Comparison of ENCODE assay signal across 28 mouse cellular contexts in genomic region chr2:163095784-163096183, GRCm38 (mm10). TPM values are rescaled to one million over a fixed set of nuclear protein-coding genes. Genes with fewer than 3 reads are reported as not detected.
A peak's percentile ranks its signal among the peaks of the same experiment; 100 is the strongest.
DNase-seq lines count a peak whose midpoint lies in the region; ATAC-seq and TF ChIP-seq lines count a peak whose summit lies in the region.
"Had no signal": no experiment of that assay in that cellular context is flagged by ENCODE, and none has a peak within 500 bp of the region (broad histone marks: within the 10 kb centered on the region; RNA-seq: fewer than 3 reads in every experiment).

No protein-coding gene starts in this region.

- peak; percentile 37 for DNase-seq in kidney, adult 9 months
- peak; percentile 40 for DNase-seq in kidney, postnatal 14 days
- peak; percentile 56 for DNase-seq in lung, postnatal 10 days
- DNase-seq in natural killer cell, adult 2 months (ENCODE audit: low spot score in 2 of 2), result no peak
- DNase-seq in cerebellum, postnatal 10 days, result no peak
- DNase-seq: cerebellum, adult 18-20 months; gastrocnemius, adult 2 months; heart, postnatal 10 days; right cerebral cortex, postnatal 14 days had no signal

- no peak overlapping the region for H3K27ac ChIP-seq in kidney, embryonic 16.5 days (ENCODE audit: low read length)
- H3K27ac ChIP-seq in ES-Bruce4 (ENCODE audit: insufficient read depth, low read length), result peak overlapping the region; percentile 77
- H3K27ac ChIP-seq: embryonic facial prominence, embryonic 10.5 days; gastrocnemius, adult 2 months; stomach, embryonic 15.5 days had no signal

- H3K27me3 ChIP-seq in kidney, embryonic 16.5 days (ENCODE audit: insufficient read depth, low read length), result 0 out of 2 replicates have a peak, but pooled peaks cover 7% of the 10 kb centered on the region
- H3K27me3 ChIP-seq in ES-Bruce4 (ENCODE audit: control insufficient read depth, insufficient read depth, low read length, poor library complexity, severe bottlenecking), result no peaks in the 10 kb centered on the region
- H3K27me3 ChIP-seq: stomach, embryonic 15.5 days had no signal

- TF ChIP-seq EP300 in ES-Bruce4 (IDR thresholded peaks at IDR 0.05; ENCODE audit: insufficient read depth, low read depth, low read length), result no peak

- H3K36me3 ChIP-seq in kidney, embryonic 16.5 days (ENCODE audit: insufficient read depth, low read length), result no peaks in the 10 kb centered on the region
- H3K36me3 ChIP-seq in ES-Bruce4 (ENCODE audit: control insufficient read depth, insufficient read depth, low read length, poor library complexity, severe bottlenecking), result no peaks in the 10 kb centered on the region
- H3K36me3 ChIP-seq: embryonic facial prominence, embryonic 10.5 days; stomach, embryonic 15.5 days had no signal

- H3K9ac ChIP-seq in kidney, embryonic 16.5 days (replicated peaks; ENCODE audit: low read length), result no peak overlapping the region
- no peak overlapping the region for H3K9ac ChIP-seq in ES-Bruce4 (ENCODE audit: low read depth, poor library complexity, severe bottlenecking)
- H3K9ac ChIP-seq: stomach, embryonic 15.5 days had no signal

- no peaks in the 10 kb centered on the region for H3K9me3 ChIP-seq in kidney, embryonic 16.5 days (ENCODE audit: low read length)
- no peaks in the 10 kb centered on the region for H3K9me3 ChIP-seq in ES-Bruce4 (replicated peaks; ENCODE audit: control insufficient read depth, insufficient read depth, low read length, poor library complexity, severe bottlenecking)
- H3K9me3 ChIP-seq: embryonic facial prominence, embryonic 10.5 days; megakaryocyte, embryonic 14.5 days; stomach, embryonic 15.5 days had no signal

- 54% methylated on average over 3 of the region's 3 CpGs for WGBS in kidney, embryonic 16.5 days

- TF ChIP-seq POLR2A in ES-Bruce4 (IDR thresholded peaks at IDR 0.05; ENCODE audit: insufficient read depth, low read length), result no peak

- no peak overlapping the region for H3K4me3 ChIP-seq in kidney, embryonic 16.5 days (ENCODE audit: low read length)
- H3K4me3 ChIP-seq in ES-Bruce4 (ENCODE audit: low read depth, low read length), result no peak overlapping the region
- H3K4me3 ChIP-seq: embryonic facial prominence, embryonic 10.5 days; gastrocnemius, adult 2 months; megakaryocyte, embryonic 14.5 days; stomach, embryonic 15.5 days had no signal

- H3K4me1 ChIP-seq in kidney, embryonic 16.5 days (ENCODE audit: insufficient read depth, low read length), result no peaks in the 10 kb centered on the region
- peaks cover 5% of the 10 kb centered on the region for H3K4me1 ChIP-seq in ES-Bruce4 (ENCODE audit: control insufficient read depth, insufficient read depth, low read length)
- H3K4me1 ChIP-seq: stomach, embryonic 15.5 days had no signal

- no peak for TF ChIP-seq CTCF in ES-Bruce4 (IDR thresholded peaks at IDR 0.05; ENCODE audit: low read depth, low read length)

- no peak overlapping the region for H3K4me2 ChIP-seq in kidney, embryonic 16.5 days (replicated peaks; ENCODE audit: low read depth, low read length)
- H3K4me2 ChIP-seq: heart, embryonic 11.5 days; stomach, embryonic 15.5 days had no signal

- ATAC-seq in kidney, embryonic 16.5 days (ENCODE audit: low FRiP score, low TSS enrichment), result no peak
- no peak for ATAC-seq in megakaryocyte-erythroid progenitor cell, adult 5-6 weeks (replicated peaks; ENCODE audit: low FRiP score, low TSS enrichment, poor library complexity, severe bottlenecking)
- ATAC-seq: midbrain, embryonic 16.5 days had no signal

RNA-seq across cellular contexts. Expression of gene Gtsf1l, which starts 8.1 kb away (rescaled TPM):
- polyA plus RNA-seq in kidney, embryonic 16.5 days (2015; fragmentation: Nextera tagmentation; extraction: Ambion mirVana), result not detected in 2 replicates
- 34.9 and 36.3 TPM in 2 replicates for polyA plus RNA-seq in ES-Bruce4 (2011; ENCODE audit: insufficient read depth, insufficient read length, low read depth, missing spikeins)
- not detected in 2 replicates for total RNA-seq in megakaryocyte-erythroid progenitor cell, adult 5-6 weeks (2014; fragmentation: Nextera tagmentation)
- not detected in 2 replicates for total RNA-seq in megakaryocyte-erythroid progenitor cell, adult 5-6 weeks (2017)
- total RNA-seq: adrenal gland, adult 18-20 months; adrenal gland, postnatal 4 days; CH12.LX; common myeloid progenitor, adult 5-6 weeks; gastrocnemius, adult 2 months; granulocyte monocyte progenitor cell, adult 5-6 weeks; heart, postnatal 10 days; layer of hippocampus, postnatal 14 days; left cerebral cortex, postnatal 25 days; neutrophil, adult 5-6 weeks had no signal
- polyA plus RNA-seq: embryonic facial prominence, embryonic 10.5 days; forebrain, embryonic 11.5 days; heart, embryonic 11.5 days; limb, embryonic 14.5 days; midbrain, embryonic 16.5 days; stomach, embryonic 15.5 days; thymus, postnatal 0 days had no signal

RNA-seq across cellular contexts. Expression of gene Mybl2, which starts 41.3 kb away (rescaled TPM):
- 23.7 and 27.0 TPM in 2 replicates for polyA plus RNA-seq in kidney, embryonic 16.5 days (2015; fragmentation: Nextera tagmentation; extraction: Ambion mirVana)
- polyA plus RNA-seq in ES-Bruce4 (2011; ENCODE audit: insufficient read depth, insufficient read length, low read depth, missing spikeins), result 471 and 519 TPM in 2 replicates
- 52.7 and 60.8 TPM in 2 replicates for total RNA-seq in megakaryocyte-erythroid progenitor cell, adult 5-6 weeks (2014; fragmentation: Nextera tagmentation)
- total RNA-seq in megakaryocyte-erythroid progenitor cell, adult 5-6 weeks (2017), result 22.3 and 33.9 TPM in 2 replicates
- total RNA-seq: gastrocnemius, adult 2 months had no signal

Comparison
In these comparisons a context has a peak if more than half of its experiments do, and no peak if none do; other contexts are left out.
1. DNase-seq: peak in kidney, adult 9 months (single experiment), kidney, postnatal 14 days (single experiment) and lung, postnatal 10 days (single experiment); none in natural killer cell, adult 2 months (0 of 2) and cerebellum, postnatal 10 days (0 of 2).
2. RNA of gene Gtsf1l, which starts 8.1 kb away (polyA plus RNA-seq): 34.9 to 36.3 TPM in ES-Bruce4; not detected in kidney, embryonic 16.5 days; every median in the first group is over 10 times any median in the second.
3. RNA of gene Mybl2, which starts 41.3 kb away (polyA plus RNA-seq): 471 to 519 TPM in ES-Bruce4; 23.7 to 27.0 TPM in kidney, embryonic 16.5 days; every median in the first group is over 10 times any median in the second.